Mouse (Mus musculus) liver, embryonic 14.5 days (tissue): ENCODE results near the gene Dtx4.

Source experiments
- CTCF ChIP-seq: IDR thresholded peaks from 2 replicates; pipeline ENCODE4 v1.5.1; 2016; ENCODE audit warnings: antibody characterized with exemption, low read depth, control low read depth
- EP300 ChIP-seq: IDR thresholded peaks from 2 replicates; pipeline ENCODE4 v1.6.1; 2016; ENCODE audit warnings: antibody characterized with exemption, low read depth

- TF ChIP-seq CTCF = no peak
- TF ChIP-seq EP300 = no peak
Measured at GRCm38 (mm10) chr19:12493453-12494186, 7.6 kb downstream of the Dtx4 start.
